Mouse (Mus musculus) liver, embryonic 11.5 days (tissue): ENCODE results near the gene Axin1. TPM values are rescaled to one million over a fixed set of nuclear protein-coding genes. Genes with fewer than 3 reads are reported as not detected.
"Not testable (repeated sequence)": the region's sequence is repeated elsewhere in the genome, so short reads cannot be mapped to it uniquely, and the experiment has no call there.

Source experiments
- ATAC-seq: fragments of 200-750 bp; cut with Nextera tagmentation; replicated peaks from 2 replicates; pipeline ENCODE4 v1.8.0; 2017; ENCODE audit warnings: moderate number of reproducible peaks, mild to moderate bottlenecking, moderate TSS enrichment, moderate library complexity; ENCODE audit not compliant: low FRiP score
- DNase-seq: peaks from one replicate; pipeline ENCODE4 v3.0.0-alpha.2; 2017; ENCODE audit warnings: low spot score
- H3K27ac ChIP-seq: fragments of 300-500 bp; sonication (generic); 2 replicates; pipeline ENCODE4 v1.5.1; 2014; ENCODE audit warnings: mild to moderate bottlenecking, low read depth, low read length, control low read depth
- H3K27me3 ChIP-seq: fragments of 300-500 bp; sonication (generic); replicated peaks from 2 replicates; pipeline ENCODE4 v1.6.1; 2014; ENCODE audit warnings: low read length, mixed read lengths; ENCODE audit not compliant: control insufficient read depth, insufficient read depth
- H3K36me3 ChIP-seq: fragments of 300-500 bp; sonication (generic); 2 replicates; pipeline ENCODE4 v1.6.1; 2014; ENCODE audit warnings: mild to moderate bottlenecking, low read length, moderate library complexity, mixed read lengths; ENCODE audit not compliant: control insufficient read depth, insufficient read depth
- H3K4me1 ChIP-seq: fragments of 300-500 bp; sonication (generic); replicated peaks from 2 replicates; pipeline ENCODE4 v1.6.1; 2014; ENCODE audit warnings: low read length, mixed read lengths; ENCODE audit not compliant: control insufficient read depth, insufficient read depth
- H3K4me2 ChIP-seq: fragments of 300-500 bp; sonication (generic); 2 replicates; pipeline ENCODE4 v1.6.1; 2014; ENCODE audit warnings: mild to moderate bottlenecking, control low read depth, moderate library complexity
- H3K4me3 ChIP-seq: fragments of 300-500 bp; sonication (generic); 2 replicates; pipeline ENCODE4 v1.5.1; 2014; ENCODE audit warnings: low read depth, low read length, control low read depth
- H3K9ac ChIP-seq: fragments of 300-500 bp; sonication (generic); 2 replicates; pipeline ENCODE4 v1.6.1; 2014; ENCODE audit warnings: low read depth, low read length, control low read depth
- H3K9me3 ChIP-seq: fragments of 300-500 bp; sonication (generic); 2 replicates; pipeline ENCODE4 v1.6.1; 2016; ENCODE audit warnings: low read length, inconsistent platforms, mixed read lengths; ENCODE audit not compliant: control insufficient read depth
- WGBS: fragments of 180-500 bp; shearing (Covaris S2); extraction: QIAGEN DNeasy Blood & Tissue Kit; methylation state at CpG from one replicate; pipeline ENCODE4 v1.1.7; 2014; 5-methylcytosine and 5-hydroxymethylcytosine counted together
- polyA plus RNA-seq: library from polyadenylated mRNA; unstranded; fragments of >200 nt; fragmentation: Nextera tagmentation; extraction: Ambion mirVana; gene quantifications from 2 replicates; pipeline ENCODE4 v1.2.1, GENCODE M21; 2014

Gene Axin1
- polyA plus RNA-seq, 1 experiment from 2014 or later: 13.1 TPM

DNA sequence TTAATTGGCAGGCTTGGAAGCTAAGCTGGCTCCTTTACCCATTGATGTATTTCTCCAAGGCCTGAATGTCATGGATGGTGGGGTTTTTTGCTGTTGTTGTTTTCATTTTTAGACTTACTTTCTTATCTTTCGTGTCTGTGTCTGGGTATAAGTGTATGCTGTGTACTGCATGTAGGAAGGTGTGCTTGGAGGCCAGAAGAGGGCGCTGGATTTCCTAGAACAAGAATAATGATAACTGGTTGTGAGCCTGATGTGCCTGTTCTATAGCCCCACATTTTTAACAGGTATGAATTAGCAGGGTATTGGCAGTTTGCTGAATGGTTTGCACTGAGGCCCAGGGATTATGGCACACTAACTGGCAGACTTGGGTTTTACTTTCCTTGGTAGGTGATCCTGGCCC, 10.6 kb downstream of the Axin1 start:
- Histone ChIP-seq H3K36me3 (peaks cover 31% of the 10 kb centered on the region), H3K9ac (no peak overlapping the region), H3K4me1 (no peaks in the 10 kb centered on the region), H3K4me2 (no peak overlapping the region), H3K4me3 (no peak overlapping the region), H3K27ac (no peak overlapping the region), H3K9me3 (no peaks in the 10 kb centered on the region), H3K27me3 (no peaks in the 10 kb centered on the region)
- DNase-seq (no peak), ATAC-seq (no peak)
- 79% methylated on average over 2 of the region's 2 CpGs for WGBS

- H3K36me3 ChIP-seq: peaks cover 23% of the 10 kb centered on the region
- DNase-seq (no peak), ATAC-seq (no peak)
- no peaks in the 10 kb centered on the region for H3K27me3 ChIP-seq
- no peak overlapping the region for H3K4me3 ChIP-seq
- H3K9me3 ChIP-seq: no peaks in the 10 kb centered on the region
- no peaks in the 10 kb centered on the region for H3K4me1 ChIP-seq
- H3K27ac ChIP-seq: no peak overlapping the region
- no peak overlapping the region for H3K4me2 ChIP-seq
- H3K9ac ChIP-seq: no peak overlapping the region
- WGBS: 82% methylated on average over 2 of the region's 2 CpGs
Measured at GRCm38 (mm10) chr17:26151886-26152630, 13.6 kb downstream of the Axin1 start.

- WGBS: 89% methylated on average over 1 of the region's 1 CpGs
Measured at GRCm38 (mm10) chr17:26162736-26163135, 24.2 kb downstream of the Axin1 start.

GRCm38 (mm10) chr17:26168039-26168438, 29.6 kb downstream of the Axin1 start:
- H3K36me3 ChIP-seq: peaks cover 3% of the 10 kb centered on the region; the same call in 1 of the 2 replicates
- no peak overlapping the region for H3K27ac ChIP-seq
- H3K9me3 ChIP-seq: no peaks in the 10 kb centered on the region
- DNase-seq: no peak
- no peak for ATAC-seq
- H3K4me2 ChIP-seq: no peak overlapping the region
- no peaks in the 10 kb centered on the region for H3K4me1 ChIP-seq
- no peak overlapping the region for H3K9ac ChIP-seq
- no peak overlapping the region for H3K4me3 ChIP-seq
- WGBS: 43% methylated on average over 2 of the region's 2 CpGs
- H3K27me3 ChIP-seq: no peaks in the 10 kb centered on the region

More at GRCm38 (mm10) chr17:26162736-26163135, 24.2 kb downstream of the Axin1 start:
- Histone ChIP-seq H3K9me3 (no peaks in the 10 kb centered on the region), H3K9ac (no peak overlapping the region), H3K36me3 (peaks cover 3% of the 10 kb centered on the region; the same call in 1 of the 2 replicates), H3K4me2 (no peak overlapping the region), H3K4me3 (no peak overlapping the region), H3K27me3 (no peaks in the 10 kb centered on the region), H3K4me1 (no peaks in the 10 kb centered on the region), H3K27ac (no peak overlapping the region)
- DNase-seq (no peak), ATAC-seq (no peak)

DNA sequence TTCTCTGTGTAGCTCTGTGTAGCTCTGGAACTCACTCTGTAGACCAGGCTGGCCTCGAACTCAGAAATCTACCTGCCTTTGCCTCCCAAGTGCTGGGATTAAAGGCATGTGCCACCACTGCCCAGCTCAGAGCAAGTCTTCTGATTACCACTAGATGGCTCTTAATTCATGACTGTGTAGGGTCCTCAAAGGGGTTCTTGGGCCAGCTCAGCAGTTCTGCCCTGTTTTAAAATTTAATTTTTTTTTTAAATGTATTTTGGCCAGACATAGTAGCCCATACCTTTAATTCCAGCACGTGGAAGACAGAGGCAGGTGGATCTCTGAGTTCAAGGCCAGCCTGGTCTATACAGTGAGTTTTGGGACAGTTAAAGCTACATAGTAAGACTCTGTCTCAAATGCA, 36.8 kb downstream of the Axin1 start:
- not testable (repeated sequence) for H3K4me1 ChIP-seq, H3K9ac ChIP-seq, H3K27me3 ChIP-seq, H3K4me2 ChIP-seq, H3K9me3 ChIP-seq, ATAC-seq, H3K4me3 ChIP-seq, DNase-seq, H3K27ac ChIP-seq
- peaks cover 12% of the 10 kb centered on the region; the same call in 1 of the 2 replicates for H3K36me3 ChIP-seq
- WGBS: 85% methylated on average over 2 of the region's 2 CpGs

DNA sequence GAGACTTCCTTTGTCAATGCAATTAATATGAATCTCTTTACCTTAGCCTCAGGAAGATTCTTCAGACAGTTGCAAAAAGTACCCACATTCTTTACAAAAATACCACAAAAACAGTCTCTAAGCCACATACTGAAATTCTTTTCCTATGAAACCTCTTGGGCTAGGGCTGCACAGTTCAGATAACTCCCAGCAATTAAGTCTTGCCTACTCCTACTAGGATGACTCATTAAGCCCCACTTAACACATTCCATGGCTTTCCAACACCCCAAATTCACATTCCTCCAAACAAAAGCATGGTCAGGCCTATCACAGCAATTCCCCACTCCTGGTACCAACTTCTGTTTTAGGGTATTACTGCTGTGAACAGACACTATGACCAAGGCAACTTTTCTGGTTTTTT, 40.1 kb downstream of the Axin1 start:
- no peak overlapping the region for H3K4me2 ChIP-seq
- no peak for DNase-seq
- no peak overlapping the region for H3K4me3 ChIP-seq
- H3K9ac ChIP-seq: no peak overlapping the region
- H3K27me3 ChIP-seq: no peaks in the 10 kb centered on the region
- ATAC-seq: no peak
- no peak overlapping the region for H3K27ac ChIP-seq
- peaks cover 14% of the 10 kb centered on the region; the same call in 1 of the 2 replicates for H3K36me3 ChIP-seq
- H3K4me1 ChIP-seq: no peaks in the 10 kb centered on the region
- H3K9me3 ChIP-seq: no peaks in the 10 kb centered on the region

GRCm38 (mm10) chr17:26181179-26181578, 42.7 kb downstream of the Axin1 start:
- 88% methylated on average over 3 of the region's 3 CpGs for WGBS

DNA sequence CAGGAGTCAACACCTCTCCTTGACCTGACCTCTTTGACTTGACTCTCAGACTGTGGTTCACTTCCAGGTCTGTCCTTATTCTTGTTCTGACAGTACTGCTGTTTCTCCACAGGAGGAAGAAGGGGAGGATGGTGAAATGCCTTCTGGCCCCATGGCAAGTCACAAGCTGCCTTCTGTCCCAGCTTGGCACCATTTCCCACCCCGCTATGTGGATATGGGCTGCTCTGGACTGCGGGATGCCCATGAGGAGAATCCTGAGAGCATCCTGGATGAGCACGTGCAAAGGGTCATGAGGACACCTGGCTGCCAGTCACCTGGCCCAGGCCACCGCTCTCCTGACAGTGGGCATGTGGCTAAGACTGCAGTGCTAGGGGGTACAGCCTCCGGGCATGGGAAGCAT, 49.1 kb downstream of the Axin1 start:
- no peaks in the 10 kb centered on the region for H3K27me3 ChIP-seq
- no peak overlapping the region for H3K4me3 ChIP-seq
- ATAC-seq (no peak), DNase-seq (no peak)
- peaks cover 36% of the 10 kb centered on the region; the same call in 1 of the 2 replicates for H3K36me3 ChIP-seq
- no peaks in the 10 kb centered on the region for H3K4me1 ChIP-seq
- H3K9me3 ChIP-seq: no peaks in the 10 kb centered on the region
- no peak overlapping the region for H3K27ac ChIP-seq
- no peak overlapping the region for H3K9ac ChIP-seq
- 93% methylated on average over 5 of the region's 5 CpGs for WGBS
- H3K4me2 ChIP-seq: no peak overlapping the region

More at GRCm38 (mm10) chr17:26181179-26181578, 42.7 kb downstream of the Axin1 start:
- H3K9ac ChIP-seq: no peak overlapping the region
- H3K36me3 ChIP-seq: peaks cover 4% of the 10 kb centered on the region; the same call in 1 of the 2 replicates
- H3K9me3 ChIP-seq: no peaks in the 10 kb centered on the region
- H3K4me3 ChIP-seq: no peak overlapping the region
- no peak overlapping the region for H3K27ac ChIP-seq
- ATAC-seq (no peak), DNase-seq (no peak)
- no peaks in the 10 kb centered on the region for H3K4me1 ChIP-seq
- H3K27me3 ChIP-seq: no peaks in the 10 kb centered on the region
- H3K4me2 ChIP-seq: no peak overlapping the region
